Mouse (Mus musculus) forebrain, embryonic 13.5 days (tissue): Measurements from ENCODE around the gene Map3k14. TPM values are rescaled to one million over a fixed set of nuclear protein-coding genes. Genes with fewer than 3 reads are reported as not detected.
"Not testable (repeated sequence)": the region's sequence is repeated elsewhere in the genome, so short reads cannot be mapped to it uniquely, and the experiment has no call there.

ENCODE experiments used
- ATAC-seq: fragments of 200-750 bp; cut with Nextera tagmentation; 2 replicates; pipeline ENCODE4 v1.8.0; 2017
- H3K27ac ChIP-seq: fragments of 300-500 bp; sonication (generic); 2 replicates; pipeline ENCODE4 v1.5.1; 2015; ENCODE audit warnings: inconsistent platforms, mild to moderate bottlenecking, moderate library complexity
- H3K27me3 ChIP-seq: fragments of 300-500 bp; sonication (generic); 2 replicates; pipeline ENCODE4 v1.6.1; 2015; ENCODE audit warnings: mild to moderate bottlenecking, inconsistent platforms
- H3K36me3 ChIP-seq: fragments of 300-500 bp; sonication (generic); 2 replicates; pipeline ENCODE4 v1.6.1; 2015; ENCODE audit warnings: mild to moderate bottlenecking, inconsistent platforms; ENCODE audit not compliant: poor library complexity, severe bottlenecking
- H3K4me1 ChIP-seq: fragments of 300-500 bp; sonication (generic); 2 replicates; pipeline ENCODE4 v1.6.1; 2015; ENCODE audit warnings: inconsistent platforms
- H3K4me2 ChIP-seq: fragments of 300-500 bp; sonication (generic); 2 replicates; pipeline ENCODE4 v1.6.1; 2015; ENCODE audit warnings: inconsistent platforms, mild to moderate bottlenecking, moderate library complexity
- H3K4me3 ChIP-seq: fragments of 300-500 bp; sonication (generic); 2 replicates; pipeline ENCODE4 v1.5.1; 2015; ENCODE audit warnings: mild to moderate bottlenecking, inconsistent platforms
- H3K9ac ChIP-seq: fragments of 300-500 bp; sonication (generic); 2 replicates; pipeline ENCODE4 v1.6.1; 2015; ENCODE audit warnings: mild to moderate bottlenecking, inconsistent platforms
- H3K9me3 ChIP-seq: fragments of 300-500 bp; sonication (generic); replicated peaks from 2 replicates; pipeline ENCODE4 v1.6.1; 2016; ENCODE audit warnings: inconsistent platforms
- WGBS: fragments of 180-500 bp; shearing (Covaris S2); methylation state at CpG from one replicate; pipeline ENCODE4 v1.1.7; 2015; 5-methylcytosine and 5-hydroxymethylcytosine counted together
- polyA plus RNA-seq: library from polyadenylated mRNA; unstranded; fragments of >200 nt; fragmentation: Nextera tagmentation; extraction: Ambion mirVana; gene quantifications from 2 replicates; pipeline ENCODE4 v1.2.1, GENCODE M21; 2015

Gene Map3k14
- polyA plus RNA-seq, 1 experiment from 2014 or later: 2.8 TPM

- Histone ChIP-seq H3K4me3 (no peak overlapping the region), H3K27me3 (no peaks in the 10 kb centered on the region), H3K36me3 (no peaks in the 10 kb centered on the region), H3K9me3 (no peaks in the 10 kb centered on the region), H3K9ac (no peak overlapping the region), H3K4me1 (peaks cover 13% of the 10 kb centered on the region), H3K4me2 (no peak overlapping the region), H3K27ac (no peak overlapping the region)
- WGBS: 79% methylated on average over 5 of the region's 5 CpGs
- no peak for ATAC-seq
Observed at GRCm38 (mm10) chr11:103292890-103293287, 25.6 kb upstream of the Map3k14 start.

GRCm38 (mm10) chr11:103292152-103292889, 25.0 kb upstream of the Map3k14 start:
- Histone ChIP-seq H3K9ac (no peak overlapping the region), H3K36me3 (no peaks in the 10 kb centered on the region), H3K4me1 (peaks cover 13% of the 10 kb centered on the region), H3K4me2 (no peak overlapping the region), H3K27me3 (no peaks in the 10 kb centered on the region), H3K4me3 (no peak overlapping the region), H3K27ac (no peak overlapping the region), H3K9me3 (no peaks in the 10 kb centered on the region)
- WGBS: 23% methylated on average over 14 of the region's 14 CpGs
- no peak for ATAC-seq

- not testable (repeated sequence) for H3K4me2 ChIP-seq, ATAC-seq
- WGBS: 95% methylated on average over 7 of the region's 7 CpGs
Observed at GRCm38 (mm10) chr11:103290841-103291240, 23.6 kb upstream of the Map3k14 start.

GRCm38 (mm10) chr11:103288291-103288963, 21.2 kb upstream of the Map3k14 start:
- Histone ChIP-seq H3K9ac (no peak overlapping the region), H3K27me3 (no peaks in the 10 kb centered on the region), H3K4me1 (peaks cover 13% of the 10 kb centered on the region), H3K27ac (no peak overlapping the region), H3K4me3 (no peak overlapping the region), H3K36me3 (no peaks in the 10 kb centered on the region), H3K4me2 (no peak overlapping the region), H3K9me3 (no peaks in the 10 kb centered on the region)
- 79% methylated on average over 16 of the region's 16 CpGs for WGBS
- ATAC-seq: no peak

More at GRCm38 (mm10) chr11:103290841-103291240, 23.6 kb upstream of the Map3k14 start:
- H3K4me3 ChIP-seq, H3K36me3 ChIP-seq, H3K27ac ChIP-seq, H3K27me3 ChIP-seq, H3K9ac ChIP-seq, H3K9me3 ChIP-seq: not testable (repeated sequence)
- H3K4me1 ChIP-seq: peaks cover 13% of the 10 kb centered on the region

- peaks cover 6% of the 10 kb centered on the region for H3K4me1 ChIP-seq
- no peaks in the 10 kb centered on the region for H3K36me3 ChIP-seq
- H3K27ac ChIP-seq: no peak overlapping the region
- no peaks in the 10 kb centered on the region for H3K9me3 ChIP-seq
- H3K4me2 ChIP-seq: no peak overlapping the region
- H3K4me3 ChIP-seq: no peak overlapping the region
- no peak overlapping the region for H3K9ac ChIP-seq
- no peak for ATAC-seq
- no peaks in the 10 kb centered on the region for H3K27me3 ChIP-seq
- 94% methylated on average over 5 of the region's 5 CpGs for WGBS
Observed at GRCm38 (mm10) chr11:103286910-103287309, 19.6 kb upstream of the Map3k14 start.

GRCm38 (mm10) chr11:103285951-103286350, 18.7 kb upstream of the Map3k14 start:
- H3K9ac ChIP-seq: no peak overlapping the region
- no peak overlapping the region for H3K4me3 ChIP-seq
- no peaks in the 10 kb centered on the region for H3K27me3 ChIP-seq
- 53% methylated on average over 5 of the region's 6 CpGs for WGBS
- H3K4me2 ChIP-seq: no peak overlapping the region
- no peaks in the 10 kb centered on the region for H3K9me3 ChIP-seq
- no peak for ATAC-seq
- no peaks in the 10 kb centered on the region for H3K36me3 ChIP-seq
- no peaks in the 10 kb centered on the region for H3K4me1 ChIP-seq
- no peak overlapping the region for H3K27ac ChIP-seq

GRCm38 (mm10) chr11:103285276-103285675, 18.0 kb upstream of the Map3k14 start:
- Histone ChIP-seq H3K27ac (no peak overlapping the region), H3K27me3 (no peaks in the 10 kb centered on the region), H3K4me3 (no peak overlapping the region), H3K36me3 (no peaks in the 10 kb centered on the region), H3K4me1 (no peaks in the 10 kb centered on the region), H3K4me2 (no peak overlapping the region), H3K9ac (no peak overlapping the region), H3K9me3 (no peaks in the 10 kb centered on the region)
- ATAC-seq: no peak
- 87% methylated on average over 10 of the region's 10 CpGs for WGBS

- Histone ChIP-seq H3K36me3 (no peaks in the 10 kb centered on the region), H3K4me2 (no peak overlapping the region), H3K27ac (no peak overlapping the region), H3K9me3 (no peaks in the 10 kb centered on the region), H3K9ac (no peak overlapping the region), H3K27me3 (no peaks in the 10 kb centered on the region), H3K4me1 (peaks cover 5% of the 10 kb centered on the region; the same call in 1 of the 2 replicates), H3K4me3 (no peak overlapping the region)
- no peak for ATAC-seq
- 87% methylated on average over 7 of the region's 7 CpGs for WGBS
Observed at GRCm38 (mm10) chr11:103281784-103282183, 14.5 kb upstream of the Map3k14 start.

- Histone ChIP-seq H3K9me3 (no peaks in the 10 kb centered on the region), H3K4me2 (no peak overlapping the region), H3K4me1 (peaks cover 5% of the 10 kb centered on the region; the same call in 1 of the 2 replicates), H3K27ac (no peak overlapping the region), H3K9ac (no peak overlapping the region), H3K36me3 (no peaks in the 10 kb centered on the region), H3K27me3 (no peaks in the 10 kb centered on the region), H3K4me3 (no peak overlapping the region)
- no peak for ATAC-seq
- 91% methylated on average over 8 of the region's 8 CpGs for WGBS
Observed at GRCm38 (mm10) chr11:103276450-103276849, 9.2 kb upstream of the Map3k14 start.

GRCm38 (mm10) chr11:103272888-103273287, 5.6 kb upstream of the Map3k14 start:
- H3K27me3 ChIP-seq: no peaks in the 10 kb centered on the region
- ATAC-seq: no peak
- peaks cover 12% of the 10 kb centered on the region for H3K4me1 ChIP-seq
- no peak overlapping the region for H3K4me3 ChIP-seq
- H3K27ac ChIP-seq: no peak overlapping the region
- H3K9me3 ChIP-seq: no peaks in the 10 kb centered on the region
- no peak overlapping the region for H3K9ac ChIP-seq
- no peak overlapping the region for H3K4me2 ChIP-seq
- H3K36me3 ChIP-seq: no peaks in the 10 kb centered on the region
- WGBS: 94% methylated on average over 3 of the region's 3 CpGs

- ATAC-seq: no peak
- Histone ChIP-seq H3K36me3 (no peaks in the 10 kb centered on the region), H3K9me3 (no peaks in the 10 kb centered on the region), H3K27ac (no peak overlapping the region), H3K9ac (no peak overlapping the region), H3K4me2 (no peak overlapping the region), H3K27me3 (no peaks in the 10 kb centered on the region), H3K4me1 (peaks cover 13% of the 10 kb centered on the region), H3K4me3 (no peak overlapping the region)
- 78% methylated on average over 6 of the region's 6 CpGs for WGBS
Observed at GRCm38 (mm10) chr11:103271979-103272378, 4.7 kb upstream of the Map3k14 start.

- Histone ChIP-seq H3K4me3 (no peak overlapping the region), H3K9me3 (no peaks in the 10 kb centered on the region), H3K4me2 (no peak overlapping the region), H3K27ac (no peak overlapping the region), H3K27me3 (no peaks in the 10 kb centered on the region), H3K4me1 (peaks cover 37% of the 10 kb centered on the region), H3K9ac (no peak overlapping the region), H3K36me3 (no peaks in the 10 kb centered on the region)
- ATAC-seq: no peak
- WGBS: 80% methylated on average over 5 of the region's 5 CpGs
Observed at GRCm38 (mm10) chr11:103269426-103269825, 2.2 kb upstream of the Map3k14 start.
